Mouse (Mus musculus): Measurements from ENCODE around the gene Spata13.

DNA sequence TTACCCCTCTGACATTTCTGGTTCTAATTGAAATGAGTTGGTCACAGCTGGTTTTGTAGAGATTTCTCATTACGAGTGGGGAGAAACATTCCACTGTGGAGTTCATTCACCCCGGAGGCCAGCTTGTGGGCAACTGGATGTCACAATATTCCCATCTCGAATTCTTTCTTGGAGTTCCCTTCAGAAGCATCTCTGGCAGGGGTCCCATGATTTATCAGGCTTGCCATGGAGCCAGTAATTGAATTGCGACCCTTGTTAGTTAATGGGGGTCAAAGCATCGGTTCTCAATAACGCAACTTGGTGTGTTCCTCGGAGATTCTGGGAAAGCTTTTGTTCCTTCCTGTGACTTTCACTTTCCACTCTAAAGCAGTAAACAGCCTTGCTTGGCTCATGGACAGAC lies 53.4 kb downstream of the Spata13 start:
- TF ChIP-seq TAL1 (conservative IDR thresholded peaks at IDR 0.05; ENCODE audit: low read depth, low read length) (no peak), CTCF (IDR thresholded peaks at IDR 0.05; ENCODE audit: low read depth, low read length) (no peak), POLR2AphosphoS5 (IDR thresholded peaks at IDR 0.05; ENCODE audit: insufficient replicate concordance, low read depth, low read length) (no peak)
